Comparison of ENCODE assay signal across 8 mouse cellular contexts in genomic region chr13:47193326-47194153, GRCm38 (mm10).
DNase-seq lines count a peak whose midpoint lies in the region; ATAC-seq and TF ChIP-seq lines count a peak whose summit lies in the region.

No protein-coding gene starts in this region.

- H3K4me1 ChIP-seq in hindbrain, postnatal 0 days (ENCODE audit: insufficient read depth, low read length) = no peaks in the 10 kb centered on the region

- H3K4me3 ChIP-seq in hindbrain, postnatal 0 days (ENCODE audit: low read length) = peak overlapping the region; percentile 56
- H3K4me3 ChIP-seq in macrophage (ENCODE audit: inconsistent target) = peak overlapping the region; percentile 91

- no peak overlapping the region for H3K27ac ChIP-seq in hindbrain, postnatal 0 days
- H3K27ac ChIP-seq in macrophage = peak overlapping the region; percentile 69

- no peaks in the 10 kb centered on the region for H3K36me3 ChIP-seq in hindbrain, postnatal 0 days (ENCODE audit: insufficient read depth, low read length)
- H3K36me3 ChIP-seq in macrophage (ENCODE audit: inconsistent target) = peaks cover 8% of the 10 kb centered on the region; the same call in 1 of the 2 replicates

- H3K4me2 ChIP-seq in hindbrain, postnatal 0 days (ENCODE audit: low read depth, low read length) = peak overlapping the region; percentile 81

- ATAC-seq in hindbrain, postnatal 0 days = peak; percentile 43

- H3K9ac ChIP-seq in hindbrain, postnatal 0 days (replicated peaks; ENCODE audit: low read length) = peak overlapping the region; percentile 52

- peaks cover 7% of the 10 kb centered on the region; the same call in 1 of the 2 replicates for H3K27me3 ChIP-seq in hindbrain, postnatal 0 days (ENCODE audit: insufficient read depth, low read length)

- no peak for TF ChIP-seq CTCF in hindbrain, postnatal 0 days (IDR thresholded peaks at IDR 0.05; ENCODE audit: low read depth)

- H3K9me3 ChIP-seq in hindbrain, postnatal 0 days (ENCODE audit: low read length) = no peaks in the 10 kb centered on the region

- H3K79me2 ChIP-seq in macrophage (ENCODE audit: inconsistent target) = peaks cover 47% of the 10 kb centered on the region

- DNase-seq in WW6 (ENCODE audit: low read depth, low spot score) = peak; percentile 31
- peak; percentile 76 to 77 for DNase-seq in cerebellum, postnatal 36 days
- DNase-seq in gastrocnemius, adult 8-10 months (ENCODE audit: low spot score in 2 of 2) = peak; percentile 43 to 65
- peak; percentile 66 for DNase-seq in hindbrain, postnatal 0 days (ENCODE audit: low spot score)
- peak; percentile 57 to 73 for DNase-seq in left cerebral cortex, adult 9 months (ENCODE audit: low spot score in 2 of 2)
- peak; percentile 81 for DNase-seq in right cerebral cortex, adult 18-20 months
- peak; percentile 61 for DNase-seq in urinary bladder, postnatal 25 days (ENCODE audit: low spot score)

- 8% methylated on average over 32 of the region's 32 CpGs for WGBS in hindbrain, postnatal 0 days
- 15% methylated on average over 32 of the region's 32 CpGs for WGBS in macrophage (ENCODE audit: missing documents)

Comparison
In these comparisons a context has a peak if more than half of its experiments do, and no peak if none do; other contexts are left out.
1. DNase-seq: peak in every context shown above with its lines; median percentile 81 in right cerebral cortex, adult 18-20 months; 76 in cerebellum, postnatal 36 days; 66 in hindbrain, postnatal 0 days; 65 in left cerebral cortex, adult 9 months; 61 in urinary bladder, postnatal 25 days; 54 in gastrocnemius, adult 8-10 months; 31 in WW6.